Mouse (Mus musculus): ENCODE measurements around the gene Nav2. TPM values are rescaled to one million over a fixed set of nuclear protein-coding genes. Genes with fewer than 3 reads are reported as not detected.

Nav2 gene
- total RNA-seq, 2 experiments from 2014 or later: 103 to 107 TPM

GRCm38 (mm10) chr7:49316600-49316999 is 408.1 kb downstream of the Nav2 start:
- DNase-seq (ENCODE audit: low spot score in 2 of 2): no peak

GRCm38 (mm10) chr7:49318183-49318897 is 409.8 kb downstream of the Nav2 start:
- no peak for DNase-seq (ENCODE audit: low spot score in 2 of 2)

GRCm38 (mm10) chr7:49318898-49319293 is 410.4 kb downstream of the Nav2 start:
- DNase-seq (ENCODE audit: low spot score in 2 of 2): no peak

GRCm38 (mm10) chr7:49319981-49320380 is 411.5 kb downstream of the Nav2 start:
- no peak for DNase-seq (ENCODE audit: low spot score in 2 of 2)

GRCm38 (mm10) chr7:49321124-49321531 is 412.6 kb downstream of the Nav2 start:
- DNase-seq (ENCODE audit: low spot score in 2 of 2): no peak

- DNase-seq (ENCODE audit: low spot score in 2 of 2): no peak
Measured at GRCm38 (mm10) chr7:49322179-49322578, 413.7 kb downstream of the Nav2 start.

GRCm38 (mm10) chr7:49324575-49324974 is 416.1 kb downstream of the Nav2 start:
- no peak for DNase-seq (ENCODE audit: low spot score in 2 of 2)

- no peak for DNase-seq (ENCODE audit: low spot score in 2 of 2)
Measured at GRCm38 (mm10) chr7:49326136-49326722, 417.7 kb downstream of the Nav2 start.

- no peak for DNase-seq (ENCODE audit: low spot score in 2 of 2)
Measured at GRCm38 (mm10) chr7:49326967-49327742, 418.6 kb downstream of the Nav2 start.

GRCm38 (mm10) chr7:49330181-49330580 is 421.7 kb downstream of the Nav2 start:
- DNase-seq (ENCODE audit: low spot score in 2 of 2): no peak

GRCm38 (mm10) chr7:49331939-49332338 is 423.4 kb downstream of the Nav2 start:
- no peak for DNase-seq (ENCODE audit: low spot score in 2 of 2)

GRCm38 (mm10) chr7:49332644-49333043 is 424.1 kb downstream of the Nav2 start:
- DNase-seq (ENCODE audit: low spot score in 2 of 2): no peak

GRCm38 (mm10) chr7:49334163-49334562 is 425.6 kb downstream of the Nav2 start:
- DNase-seq (ENCODE audit: low spot score in 2 of 2): no peak

GRCm38 (mm10) chr7:49335056-49335455 is 426.5 kb downstream of the Nav2 start:
- DNase-seq (ENCODE audit: low spot score in 2 of 2): no peak

GRCm38 (mm10) chr7:49336725-49337124 is 428.2 kb downstream of the Nav2 start:
- no peak for DNase-seq (ENCODE audit: low spot score in 2 of 2)

GRCm38 (mm10) chr7:49337710-49338109 is 429.2 kb downstream of the Nav2 start:
- DNase-seq (ENCODE audit: low spot score in 2 of 2): no peak

- DNase-seq (ENCODE audit: low spot score in 2 of 2): no peak
Measured at GRCm38 (mm10) chr7:49339953-49340352, 431.4 kb downstream of the Nav2 start.

GRCm38 (mm10) chr7:49341151-49341918 is 432.8 kb downstream of the Nav2 start:
- no peak for DNase-seq (ENCODE audit: low spot score in 2 of 2)

- DNase-seq (ENCODE audit: low spot score in 2 of 2): no peak
Measured at GRCm38 (mm10) chr7:49341919-49342529, 433.5 kb downstream of the Nav2 start.

GRCm38 (mm10) chr7:49342556-49343080 is 434.1 kb downstream of the Nav2 start:
- no peak for DNase-seq (ENCODE audit: low spot score in 2 of 2)
